Mouse (Mus musculus) liver, postnatal 0 days (tissue): ENCODE results near the gene Accsl. TPM values are rescaled to one million over a fixed set of nuclear protein-coding genes. Genes with fewer than 3 reads are reported as not detected.

Experiments
- ATAC-seq: fragments of 200-750 bp; cut with Nextera tagmentation; 2 replicates; pipeline ENCODE4 v1.8.0; 2017; ENCODE audit warnings: mild to moderate bottlenecking, moderate library complexity
- DNase-seq: peaks from one replicate; pipeline ENCODE4 v3.0.0-alpha.2; 2016
- H3K27ac ChIP-seq: fragments of 300-500 bp; sonication (generic); 2 replicates; pipeline ENCODE4 v1.5.1; 2014; ENCODE audit warnings: antibody characterized with exemption, moderate library complexity, mild to moderate bottlenecking, low read depth
- H3K27me3 ChIP-seq: fragments of 300-500 bp; sonication (generic); 2 replicates; pipeline ENCODE4 v1.6.1; 2014; ENCODE audit warnings: low read length, control low read depth, mixed read lengths; ENCODE audit not compliant: insufficient read depth
- H3K36me3 ChIP-seq: fragments of 300-500 bp; sonication (generic); replicated peaks from 2 replicates; pipeline ENCODE4 v1.6.1; 2014; ENCODE audit warnings: mild to moderate bottlenecking, control low read depth, low read length, moderate library complexity, mixed read lengths; ENCODE audit not compliant: insufficient read depth
- H3K4me1 ChIP-seq: fragments of 300-500 bp; sonication (generic); 2 replicates; pipeline ENCODE4 v1.6.1; 2014; ENCODE audit warnings: antibody characterized with exemption, mild to moderate bottlenecking, control low read depth; ENCODE audit not compliant: insufficient read depth
- H3K4me2 ChIP-seq: fragments of 300-500 bp; sonication (generic); 2 replicates; pipeline ENCODE4 v1.6.1; 2014; ENCODE audit warnings: low read depth, mild to moderate bottlenecking, low read length, moderate library complexity, mixed read lengths
- H3K4me3 ChIP-seq: fragments of 300-500 bp; sonication (generic); 2 replicates; pipeline ENCODE4 v1.5.1; 2014; ENCODE audit warnings: low read depth, low read length
- H3K9ac ChIP-seq: fragments of 300-500 bp; sonication (generic); replicated peaks from 2 replicates; pipeline ENCODE4 v1.6.1; 2014; ENCODE audit warnings: mild to moderate bottlenecking, moderate library complexity
- H3K9me3 ChIP-seq: fragments of 300-500 bp; sonication (generic); 2 replicates; pipeline ENCODE4 v1.6.1; 2016; ENCODE audit warnings: mild to moderate bottlenecking, control low read depth, low read length, mixed read lengths
- CTCF ChIP-seq: sonication (generic); IDR thresholded peaks from 2 replicates; pipeline ENCODE4 v1.5.1; 2016; ENCODE audit warnings: antibody characterized with exemption, low read depth
- EP300 ChIP-seq: IDR thresholded peaks from 2 replicates; pipeline ENCODE4 v1.6.1; 2016; ENCODE audit warnings: antibody characterized with exemption, low read depth, mild to moderate bottlenecking
- WGBS: fragments of 180-500 bp; shearing (Covaris S2); extraction: QIAGEN DNeasy Blood & Tissue Kit; methylation state at CpG from one replicate; pipeline ENCODE4 v1.1.7; 2014; ENCODE audit not compliant: insufficient replicate concordance; 5-methylcytosine and 5-hydroxymethylcytosine counted together
- polyA plus RNA-seq: library from polyadenylated mRNA; unstranded; fragments of >200 nt; fragmentation: Nextera tagmentation; extraction: Ambion mirVana; gene quantifications from 2 replicates; pipeline ENCODE4 v1.2.1, GENCODE M21; 2015

Accsl gene
- polyA plus RNA-seq, 1 experiment from 2014 or later = 0.13 TPM

DNA sequence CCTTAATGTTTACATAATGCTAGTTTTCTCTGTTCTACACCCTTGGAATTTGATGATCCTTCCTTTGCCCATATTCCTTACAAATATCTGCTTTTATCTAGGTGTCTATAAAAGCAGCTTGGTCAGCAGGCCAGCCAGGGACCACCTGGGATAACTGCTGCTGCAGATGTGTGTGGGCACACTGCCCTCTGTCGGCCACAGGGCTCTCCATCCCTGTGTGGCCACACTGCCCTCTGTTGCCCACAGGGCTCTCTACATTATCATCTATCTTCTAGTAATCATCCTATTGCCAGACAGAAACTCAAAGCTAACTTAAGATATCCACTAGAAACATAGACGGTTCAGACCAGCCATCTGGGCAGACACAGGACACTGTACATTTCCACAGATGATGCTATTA, 59.0 kb downstream of the Accsl start:
- H3K4me2 ChIP-seq = no peak overlapping the region
- H3K4me1 ChIP-seq = no peaks in the 10 kb centered on the region
- no peak for ATAC-seq
- H3K27me3 ChIP-seq = no peaks in the 10 kb centered on the region
- peak; percentile 46 for DNase-seq
- no peak overlapping the region for H3K4me3 ChIP-seq
- TF ChIP-seq EP300 = no peak
- TF ChIP-seq CTCF = peak; percentile 83
- 5% methylated on average over 2 of the region's 2 CpGs for WGBS
- H3K36me3 ChIP-seq = peaks cover 9% of the 10 kb centered on the region; the same call in 1 of the 2 replicates
- H3K9me3 ChIP-seq = no peaks in the 10 kb centered on the region
- H3K27ac ChIP-seq = no peak overlapping the region
- no peak overlapping the region for H3K9ac ChIP-seq

- no peak overlapping the region for H3K9ac ChIP-seq
- H3K27ac ChIP-seq = no peak overlapping the region
- peaks cover 7% of the 10 kb centered on the region; the same call in 1 of the 2 replicates for H3K36me3 ChIP-seq
- TF ChIP-seq EP300 (no peak), CTCF (no peak)
- no peak for ATAC-seq
- no peaks in the 10 kb centered on the region for H3K4me1 ChIP-seq
- 78% methylated on average over 5 of the region's 5 CpGs for WGBS
- no peaks in the 10 kb centered on the region for H3K27me3 ChIP-seq
- no peak overlapping the region for H3K4me2 ChIP-seq
- no peak overlapping the region for H3K4me3 ChIP-seq
- no peaks in the 10 kb centered on the region for H3K9me3 ChIP-seq
- DNase-seq = no peak
Observed at GRCm38 (mm10) chr2:93808071-93808470, 60.9 kb downstream of the Accsl start.

- WGBS = 86% methylated on average over 8 of the region's 8 CpGs
- DNase-seq (no peak), ATAC-seq (no peak)
- no peak for TF ChIP-seq CTCF
- TF ChIP-seq EP300 = no peak
- Histone ChIP-seq H3K4me1 (no peaks in the 10 kb centered on the region), H3K9me3 (no peaks in the 10 kb centered on the region), H3K4me2 (no peak overlapping the region), H3K27me3 (no peaks in the 10 kb centered on the region), H3K9ac (no peak overlapping the region), H3K36me3 (peaks cover 6% of the 10 kb centered on the region; the same call in 1 of the 2 replicates), H3K27ac (no peak overlapping the region), H3K4me3 (no peak overlapping the region)
Observed at GRCm38 (mm10) chr2:93807440-93807839, 61.5 kb downstream of the Accsl start.

DNA sequence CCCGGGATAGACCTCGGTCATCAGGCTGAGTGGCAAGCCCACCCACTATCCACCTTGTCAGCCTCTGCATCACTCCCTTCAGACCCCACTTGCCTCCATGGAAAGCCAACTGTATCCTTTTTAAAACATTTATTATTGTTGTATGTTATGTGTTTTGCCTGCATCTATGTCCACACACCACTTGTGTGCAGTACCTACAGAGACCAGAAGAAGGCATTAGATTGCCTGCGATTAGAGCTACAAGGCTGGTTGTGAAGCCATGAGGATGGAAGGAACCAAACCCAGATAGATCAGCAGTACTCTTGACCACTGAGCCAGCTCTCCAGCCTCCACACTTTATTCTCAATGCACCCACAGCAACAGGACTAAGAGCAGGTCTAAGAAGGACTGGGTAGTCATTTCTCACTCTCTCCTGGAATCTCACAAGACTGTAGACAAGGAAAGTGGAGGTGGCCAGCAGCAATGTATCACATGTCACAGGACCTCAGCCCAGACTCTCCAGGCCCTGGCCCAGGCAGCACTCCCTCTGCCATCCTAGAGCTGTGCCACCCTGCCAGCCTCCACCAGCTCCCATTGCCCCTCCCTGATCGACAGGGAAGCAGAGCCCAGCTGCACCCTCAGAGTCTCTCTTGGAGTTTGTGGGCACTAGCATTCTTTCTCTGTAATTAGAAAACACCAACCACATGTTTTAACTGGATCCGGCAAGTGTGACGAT, 62.3 kb downstream of the Accsl start:
- H3K4me1 ChIP-seq = no peaks in the 10 kb centered on the region
- H3K9ac ChIP-seq = no peak overlapping the region
- H3K4me3 ChIP-seq = no peak overlapping the region
- H3K36me3 ChIP-seq = peaks cover 14% of the 10 kb centered on the region; the same call in 1 of the 2 replicates
- H3K27me3 ChIP-seq = no peaks in the 10 kb centered on the region
- 83% methylated on average over 6 of the region's 6 CpGs for WGBS
- TF ChIP-seq EP300 = no peak
- peak; percentile 27; the same call in 1 of the 2 replicates for TF ChIP-seq CTCF
- H3K9me3 ChIP-seq = no peaks in the 10 kb centered on the region
- H3K4me2 ChIP-seq = no peak overlapping the region
- ATAC-seq = no peak
- no peak overlapping the region for H3K27ac ChIP-seq
- DNase-seq = no peak

- Histone ChIP-seq H3K9ac (no peak overlapping the region), H3K4me1 (no peaks in the 10 kb centered on the region), H3K9me3 (no peaks in the 10 kb centered on the region), H3K27me3 (no peaks in the 10 kb centered on the region), H3K36me3 (peaks cover 14% of the 10 kb centered on the region; the same call in 1 of the 2 replicates), H3K4me3 (no peak overlapping the region), H3K27ac (no peak overlapping the region), H3K4me2 (no peak overlapping the region)
- WGBS = 75% methylated on average over 4 of the region's 4 CpGs
- ATAC-seq (no peak), DNase-seq (no peak)
- TF ChIP-seq EP300 (no peak), CTCF (no peak)
Observed at GRCm38 (mm10) chr2:93805523-93805922, 63.4 kb downstream of the Accsl start.

Other genes with a start within 250 kb of the Accsl start
- gene Alx4, start 226.8 kb downstream of the Accsl start, polyA plus RNA-seq = 0.04 TPM in 1 of 2 replicates, not detected in the other
- gene Ext2, start 46.6 kb downstream of the Accsl start, polyA plus RNA-seq = 22.6 TPM in 2 replicates
- 1.3 and 1.6 TPM in 2 replicates for gene Accs, start 19.2 kb downstream of the Accsl start, polyA plus RNA-seq
- gene Gm13889, start 88.0 kb upstream of the Accsl start, polyA plus RNA-seq = 5.2 and 6.1 TPM in 2 replicates
- not detected in 2 replicates for gene Gm27027, start 127.2 kb upstream of the Accsl start, polyA plus RNA-seq
- 24.8 and 28.9 TPM in 2 replicates for gene Alkbh3, start 141.7 kb upstream of the Accsl start, polyA plus RNA-seq